Mouse (Mus musculus) cerebellum, adult (tissue): Measurements from ENCODE around the gene Atoh8.

Source experiments
- ATAC-seq: cut with Nextera tagmentation; 2 replicates; pipeline ENCODE4 v1.9.2; 2017; ENCODE audit warnings: mild to moderate bottlenecking, moderate library complexity, mixed read lengths; ENCODE audit not compliant: insufficient number of reproducible peaks, low FRiP score, low TSS enrichment

Gene Atoh8

DNA sequence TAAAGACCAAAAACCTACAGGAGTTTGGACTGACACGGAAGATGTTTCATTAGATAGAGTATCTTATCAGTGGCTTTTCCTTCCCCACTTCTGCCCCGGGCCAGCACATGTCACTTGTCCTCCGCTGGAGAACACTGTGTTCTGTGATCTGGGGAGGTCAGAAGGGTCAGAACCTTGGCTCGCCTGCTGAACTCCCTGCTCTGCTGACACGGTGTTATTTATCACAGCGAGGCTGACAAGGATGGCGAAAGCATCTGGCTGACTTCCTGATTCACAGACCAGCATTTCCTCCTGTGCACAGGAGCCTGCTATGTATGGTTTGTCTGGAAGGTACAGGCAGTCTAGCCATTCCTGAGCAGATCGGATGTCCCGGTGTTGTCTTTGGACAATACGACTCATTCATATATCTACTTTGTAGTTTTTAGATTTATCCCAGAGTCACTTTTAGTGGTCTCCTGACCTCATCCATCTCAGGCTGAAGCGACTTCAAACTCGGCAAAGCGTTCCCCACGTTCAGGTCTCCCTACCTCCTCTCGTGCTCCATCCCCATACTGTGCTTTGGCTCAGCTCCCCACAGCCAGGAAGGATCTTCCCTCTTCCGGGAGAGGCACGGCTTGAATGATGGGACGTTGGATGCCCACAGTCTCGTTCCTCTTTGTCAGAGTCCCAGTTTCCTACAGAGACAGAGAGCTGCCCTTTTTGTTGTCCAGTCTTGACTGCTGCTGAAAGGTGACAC, 73.1 kb downstream of the Atoh8 start:
- no peak for ATAC-seq

DNA sequence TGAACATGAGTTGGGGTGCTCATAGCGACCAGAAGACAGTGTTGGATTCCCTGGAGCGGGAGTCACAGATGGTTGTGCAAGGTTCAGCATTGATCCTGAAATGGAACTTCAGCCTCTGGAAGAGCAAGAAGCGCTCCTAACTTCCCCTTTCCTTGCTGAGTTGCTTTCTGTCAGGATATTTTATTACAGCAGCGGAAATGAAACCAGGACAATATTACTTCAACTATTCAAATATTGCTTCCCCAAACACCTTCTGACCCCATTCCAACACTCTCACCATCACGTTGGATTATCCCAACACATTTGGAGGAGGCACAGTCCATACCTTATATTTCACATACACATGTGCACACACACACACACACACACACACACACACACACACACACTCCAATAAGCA, 73.6 kb downstream of the Atoh8 start:
- ATAC-seq: no peak

GRCm38 (mm10) chr6:72160991-72161390, 74.4 kb downstream of the Atoh8 start:
- ATAC-seq: no peak

GRCm38 (mm10) chr6:72159861-72160395, 75.4 kb downstream of the Atoh8 start:
- no peak for ATAC-seq

GRCm38 (mm10) chr6:72158966-72159764, 76.2 kb downstream of the Atoh8 start:
- no peak for ATAC-seq
